Mouse (Mus musculus): ENCODE results near the gene Tubg1. TPM values are rescaled to one million over a fixed set of nuclear protein-coding genes. Genes with fewer than 3 reads are reported as not detected.
"Not testable (repeated sequence)": the region's sequence is repeated elsewhere in the genome, so short reads cannot be mapped to it uniquely, and the experiment has no call there.

The Tubg1 gene
- total RNA-seq, 1 experiment from 2014 or later, result 32.5 TPM

- ATAC-seq (replicated peaks; ENCODE audit: low read depth, poor library complexity, severe bottlenecking), result peak; percentile 96
These were observed 24.3 kb upstream of the Tubg1 start, which contains the start of gene Psmc3ip for GRCm38 (mm10) chr11:101095314-101096024. Psmc3ip (minus strand) TSS chr11:101095436.

- ATAC-seq (replicated peaks; ENCODE audit: low read depth, poor library complexity, severe bottlenecking), result no peak
These were observed 21.5 kb upstream of the Tubg1 start for GRCm38 (mm10) chr11:101098231-101098630.

GRCm38 (mm10) chr11:101103011-101103410 lies 16.7 kb upstream of the Tubg1 start:
- no peak for ATAC-seq (replicated peaks; ENCODE audit: low read depth, poor library complexity, severe bottlenecking)

DNA sequence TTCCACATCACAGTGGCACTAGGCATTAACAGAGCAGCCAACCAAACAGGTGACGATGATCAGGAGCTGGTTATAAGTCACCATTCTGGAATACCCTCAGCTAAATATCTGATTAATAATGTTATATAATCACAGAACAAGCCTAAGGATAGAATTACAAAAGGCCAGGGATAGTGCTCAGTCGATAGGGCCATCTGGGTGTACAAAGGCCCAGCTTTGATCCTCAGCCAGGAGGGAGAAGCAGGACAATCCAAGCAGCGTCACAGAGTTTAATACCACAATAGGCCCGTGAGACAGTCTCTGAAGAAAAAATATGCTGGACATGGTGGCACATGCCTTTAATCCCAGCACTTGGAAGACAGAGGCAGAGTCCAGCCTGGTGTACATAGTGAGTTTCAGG lies 10.4 kb upstream of the Tubg1 start:
- ATAC-seq (replicated peaks; ENCODE audit: low read depth, poor library complexity, severe bottlenecking), result no peak

DNA sequence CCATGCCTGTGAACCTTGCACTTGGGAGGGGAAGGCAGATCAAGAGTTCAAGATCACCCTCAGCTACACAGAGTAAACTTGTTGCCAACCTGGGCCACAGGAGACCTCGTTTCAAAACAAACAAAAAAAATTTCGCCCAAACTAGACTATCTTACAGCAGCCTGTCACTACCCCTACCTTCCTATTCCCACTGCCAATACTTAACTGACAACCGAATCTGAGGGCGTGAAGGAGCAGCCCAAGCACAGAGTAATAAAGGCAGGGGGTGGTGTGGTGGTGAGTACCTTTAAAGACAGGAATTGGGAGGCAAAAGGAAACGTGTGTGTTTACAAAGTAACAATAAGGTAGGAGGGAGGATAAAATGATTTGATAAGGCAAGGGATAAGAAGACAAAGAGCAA lies 9.0 kb upstream of the Tubg1 start:
- no peak for ATAC-seq (replicated peaks; ENCODE audit: low read depth, poor library complexity, severe bottlenecking)

DNA sequence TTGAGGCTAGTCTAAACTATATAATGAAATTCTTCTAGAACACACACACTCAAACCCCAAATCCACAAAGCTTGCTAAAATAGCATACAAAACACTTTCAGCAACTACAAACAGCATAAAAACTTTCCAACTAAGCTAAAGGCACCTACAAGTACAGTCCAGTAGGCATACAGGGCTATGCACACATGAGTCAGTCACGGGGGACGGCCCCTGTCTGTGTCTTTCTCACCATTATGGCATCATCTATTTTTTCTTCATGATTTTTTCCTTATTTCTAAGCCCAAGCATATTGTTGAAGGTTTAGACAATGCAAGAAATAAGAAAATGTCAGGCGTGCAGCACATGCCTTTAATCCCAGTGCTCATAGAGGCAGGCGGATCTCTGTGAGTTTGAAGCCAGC lies 8.6 kb upstream of the Tubg1 start:
- ATAC-seq (replicated peaks; ENCODE audit: low read depth, poor library complexity, severe bottlenecking), result no peak

DNA sequence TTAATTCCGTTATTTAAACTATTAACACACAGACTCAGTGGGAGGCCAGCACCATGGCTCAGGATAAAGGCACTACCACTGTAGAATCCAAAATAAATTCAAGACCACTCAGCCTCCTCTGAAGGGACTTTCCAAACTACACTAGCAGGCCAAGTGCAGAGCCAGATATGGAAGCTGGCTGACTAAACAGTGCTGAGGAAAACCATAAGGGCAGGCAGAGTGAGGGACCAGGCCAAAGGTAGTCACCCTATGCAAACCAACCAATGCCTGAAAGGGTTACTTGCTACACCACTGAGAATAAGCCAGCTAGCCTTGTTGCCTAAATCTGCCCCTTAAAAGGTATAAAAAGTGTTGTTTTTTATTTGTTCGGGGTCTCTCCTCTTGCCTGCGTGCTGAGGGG lies 7.6 kb upstream of the Tubg1 start:
- no peak for ATAC-seq (replicated peaks; ENCODE audit: low read depth, poor library complexity, severe bottlenecking)

- peak; percentile 29 for ATAC-seq (replicated peaks; ENCODE audit: low read depth, poor library complexity, severe bottlenecking)
These were observed 4.2 kb upstream of the Tubg1 start for GRCm38 (mm10) chr11:101115564-101115963.

GRCm38 (mm10) chr11:101118105-101118504 lies 1.6 kb upstream of the Tubg1 start:
- ATAC-seq (replicated peaks; ENCODE audit: low read depth, poor library complexity, severe bottlenecking), result no peak

DNA sequence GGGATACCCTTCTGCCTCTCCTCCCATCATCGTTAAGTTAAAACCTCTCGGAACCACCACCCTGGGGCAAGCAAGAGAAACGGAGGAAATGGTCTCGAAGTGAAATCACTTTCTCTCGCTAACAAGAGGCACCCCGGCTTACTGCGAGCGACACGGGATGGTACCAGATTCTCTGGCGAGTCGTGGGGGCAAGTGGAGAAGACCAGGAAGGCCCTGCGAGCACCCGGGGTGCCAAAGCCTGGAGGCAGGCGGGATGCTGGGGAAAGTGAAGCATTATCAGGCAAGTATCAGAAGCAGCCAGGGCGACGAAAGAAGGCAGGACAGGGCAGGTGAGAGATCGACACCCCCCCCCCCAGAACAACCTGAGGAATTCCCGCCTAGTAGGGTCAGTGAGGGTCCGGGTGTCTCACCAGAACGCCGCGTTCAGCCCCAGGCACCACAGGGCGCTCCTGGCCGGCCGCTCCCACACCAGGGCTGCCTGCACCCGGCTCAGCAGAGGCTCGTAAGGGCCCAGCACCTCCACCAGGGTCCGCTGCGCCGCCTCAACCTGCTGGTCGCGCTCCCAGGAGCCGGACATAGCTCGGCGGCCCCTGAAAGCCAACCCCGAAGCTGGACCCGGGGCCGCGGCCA lies 492 bp upstream of the Tubg1 start:
- peak; percentile 30 for ATAC-seq (replicated peaks; ENCODE audit: low read depth, poor library complexity, severe bottlenecking)

DNA sequence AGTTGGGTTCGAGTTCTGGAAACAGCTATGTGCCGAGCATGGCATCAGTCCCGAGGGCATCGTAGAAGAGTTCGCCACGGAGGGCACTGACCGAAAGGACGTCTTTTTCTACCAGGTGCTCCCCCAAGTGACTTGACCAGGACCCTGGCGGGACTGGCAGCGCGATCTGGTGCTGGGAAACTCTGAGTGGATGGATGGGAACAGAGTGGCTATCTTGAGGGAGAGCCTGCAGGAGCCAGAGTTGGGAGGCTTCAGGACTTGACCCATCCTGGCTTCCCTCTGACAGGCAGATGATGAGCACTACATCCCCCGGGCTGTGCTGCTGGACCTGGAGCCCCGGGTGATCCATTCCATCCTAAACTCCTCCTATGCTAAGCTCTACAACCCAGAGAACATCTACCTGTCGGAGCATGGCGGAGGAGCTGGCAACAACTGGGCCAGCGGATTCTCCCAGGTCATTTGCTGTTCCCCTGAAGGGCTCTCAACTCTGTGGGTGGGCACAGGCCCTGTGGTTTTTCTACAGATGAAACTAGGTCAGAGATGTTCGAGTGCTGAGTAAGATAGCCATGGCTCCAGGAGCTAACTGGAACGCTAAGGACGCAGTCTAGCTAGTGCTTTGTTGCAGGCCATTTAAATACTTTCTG lies 929 bp downstream of the Tubg1 start:
- ATAC-seq (replicated peaks; ENCODE audit: low read depth, poor library complexity, severe bottlenecking), result no peak

- not testable (repeated sequence) for ATAC-seq (replicated peaks; ENCODE audit: low read depth, poor library complexity, severe bottlenecking)
These were observed 4.8 kb downstream of the Tubg1 start for GRCm38 (mm10) chr11:101124494-101124893.

- ATAC-seq (replicated peaks; ENCODE audit: low read depth, poor library complexity, severe bottlenecking), result not testable (repeated sequence)
These were observed 5.3 kb downstream of the Tubg1 start for GRCm38 (mm10) chr11:101125008-101125407.

- no peak for ATAC-seq (replicated peaks; ENCODE audit: low read depth, poor library complexity, severe bottlenecking)
These were observed 7.3 kb downstream of the Tubg1 start for GRCm38 (mm10) chr11:101127075-101127474.

DNA sequence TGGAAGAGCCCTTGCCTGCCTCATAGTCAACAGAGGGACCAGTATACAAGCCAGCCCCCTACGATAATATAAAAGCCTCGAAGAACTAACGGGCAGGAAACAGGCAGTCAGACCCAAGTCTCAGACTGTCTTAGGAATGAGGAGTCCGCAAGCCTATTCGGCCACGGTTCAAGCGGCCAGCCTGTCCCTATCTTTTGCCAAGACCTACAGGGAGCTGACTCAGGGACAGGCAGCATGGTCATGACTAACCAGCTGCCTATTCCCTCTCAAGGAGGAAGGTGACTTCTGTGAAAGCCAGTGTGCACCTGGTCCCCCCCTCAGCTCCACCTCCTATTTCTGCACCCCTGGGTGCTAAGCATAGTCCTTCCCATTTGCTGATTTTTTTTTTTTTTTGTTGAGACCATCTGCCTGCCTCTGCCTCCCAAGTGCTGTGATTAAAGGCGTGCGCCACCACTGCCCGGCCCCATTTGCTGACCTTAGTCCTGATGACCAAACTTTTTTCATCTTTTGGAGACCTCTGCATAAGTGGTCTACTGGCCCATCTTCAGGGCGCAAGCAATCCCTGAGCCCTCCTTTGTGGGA lies 9.3 kb downstream of the Tubg1 start:
- no peak for ATAC-seq (replicated peaks; ENCODE audit: low read depth, poor library complexity, severe bottlenecking)

DNA sequence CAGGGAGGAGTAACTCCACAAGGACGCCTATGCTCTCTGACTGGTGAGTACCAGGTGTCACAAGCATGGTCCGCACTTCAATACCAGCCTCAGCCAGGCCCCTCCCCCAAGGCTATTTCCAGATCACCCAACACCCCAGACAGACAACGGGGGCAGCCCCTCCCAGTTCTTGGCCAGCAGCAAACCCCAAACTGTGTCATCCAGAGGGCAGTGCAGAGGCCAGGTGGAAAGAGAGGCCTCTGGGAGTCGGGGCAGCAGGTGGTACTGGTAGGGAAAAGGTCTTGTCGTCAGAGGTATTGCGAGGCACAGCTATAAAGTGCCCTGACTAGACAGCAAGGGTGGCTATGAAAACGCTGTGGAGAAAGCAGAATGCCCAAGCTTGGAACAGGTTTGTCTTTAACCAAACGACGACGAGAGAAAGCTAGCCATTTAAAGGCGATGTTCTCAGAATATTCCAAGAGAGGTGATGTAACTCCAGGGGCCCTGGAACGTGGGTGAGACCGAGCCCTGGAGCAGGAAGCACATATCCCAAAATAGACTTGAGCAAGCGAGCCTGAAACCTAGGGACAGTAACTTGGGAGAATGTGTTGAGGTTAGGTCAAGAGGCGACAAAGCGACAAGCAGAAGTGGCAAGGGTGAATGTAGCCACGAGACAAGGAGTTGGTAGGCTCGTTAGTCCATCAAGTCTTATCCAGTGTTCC lies 10.5 kb downstream of the Tubg1 start:
- ATAC-seq (replicated peaks; ENCODE audit: low read depth, poor library complexity, severe bottlenecking), result no peak

DNA sequence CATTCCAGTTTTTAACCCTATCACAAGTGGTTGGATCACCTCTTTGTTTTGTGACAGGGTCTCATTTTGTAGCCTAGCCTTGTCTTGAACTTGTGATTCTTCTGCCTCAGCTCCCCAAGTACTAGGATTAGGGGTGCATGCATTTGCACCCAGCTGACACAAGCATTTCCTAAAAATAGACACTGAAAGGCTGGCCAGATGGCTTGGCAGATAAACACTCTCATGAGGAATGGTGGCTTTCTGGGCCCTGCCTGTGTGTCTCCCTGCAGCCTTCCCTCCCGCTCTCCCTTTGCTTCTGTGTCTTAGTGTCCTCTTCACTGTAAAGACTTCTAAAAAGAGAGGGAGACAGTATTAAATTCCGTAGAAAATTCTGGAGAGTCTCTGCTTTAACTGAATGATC lies 11.4 kb downstream of the Tubg1 start:
- no peak for ATAC-seq (replicated peaks; ENCODE audit: low read depth, poor library complexity, severe bottlenecking)

GRCm38 (mm10) chr11:101131701-101132100 lies 12.0 kb downstream of the Tubg1 start:
- no peak for ATAC-seq (replicated peaks; ENCODE audit: low read depth, poor library complexity, severe bottlenecking)

DNA sequence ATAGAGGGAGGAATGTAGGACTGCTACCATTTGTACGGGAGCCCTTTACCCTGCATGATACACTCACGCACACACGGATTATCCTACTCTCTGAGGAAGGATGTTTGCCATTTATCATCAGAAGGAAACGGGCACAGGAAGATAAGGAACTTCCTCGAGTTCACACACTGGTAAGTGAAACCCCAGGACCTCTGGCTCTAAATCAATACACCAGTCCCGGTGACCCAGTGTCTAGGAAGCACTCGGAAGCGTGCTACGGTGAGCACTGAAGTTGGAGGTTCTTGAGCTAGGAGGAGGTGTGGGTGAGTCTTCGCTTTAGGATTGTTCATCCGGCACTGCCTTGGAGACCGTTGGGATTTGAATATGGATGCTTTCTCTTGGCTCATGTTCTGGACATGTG lies 13.3 kb downstream of the Tubg1 start:
- no peak for ATAC-seq (replicated peaks; ENCODE audit: low read depth, poor library complexity, severe bottlenecking)

GRCm38 (mm10) chr11:101134217-101134865 lies 14.6 kb downstream of the Tubg1 start:
- no peak for ATAC-seq (replicated peaks; ENCODE audit: low read depth, poor library complexity, severe bottlenecking)
